Mouse (Mus musculus) hindbrain, embryonic 10.5 days (tissue): Measurements from ENCODE around the gene Pam. TPM values are rescaled to one million over a fixed set of nuclear protein-coding genes. Genes with fewer than 3 reads are reported as not detected.
"Not testable (repeated sequence)": the region's sequence is repeated elsewhere in the genome, so short reads cannot be mapped to it uniquely, and the experiment has no call there.

ENCODE experiments used
- DNase-seq: peaks from one replicate; pipeline ENCODE4 v3.0.0-alpha.2; 2017; ENCODE audit warnings: low spot score
- H3K27ac ChIP-seq: fragments of 300-500 bp; sonication (generic); 2 replicates; pipeline ENCODE4 v1.5.1; 2016; ENCODE audit warnings: mild to moderate bottlenecking, moderate library complexity
- H3K27me3 ChIP-seq: fragments of 300-500 bp; sonication (generic); 2 replicates; pipeline ENCODE4 v1.6.1; 2016; ENCODE audit warnings: mild to moderate bottlenecking; ENCODE audit not compliant: poor library complexity, insufficient read depth, severe bottlenecking
- H3K36me3 ChIP-seq: fragments of 300-500 bp; sonication (generic); 2 replicates; pipeline ENCODE4 v1.6.1; 2016; ENCODE audit warnings: mild to moderate bottlenecking, moderate library complexity
- H3K4me1 ChIP-seq: fragments of 300-500 bp; sonication (generic); replicated peaks from 2 replicates; pipeline ENCODE4 v1.6.1; 2016; ENCODE audit warnings: mild to moderate bottlenecking
- H3K4me3 ChIP-seq: fragments of 300-500 bp; sonication (generic); 2 replicates; pipeline ENCODE4 v1.5.1; 2016; ENCODE audit warnings: mild to moderate bottlenecking, moderate library complexity
- H3K9me3 ChIP-seq: fragments of 300-500 bp; sonication (generic); 2 replicates; pipeline ENCODE4 v1.6.1; 2016; ENCODE audit warnings: mild to moderate bottlenecking, moderate library complexity
- WGBS: fragments of 180-500 bp; shearing (Covaris S2); methylation state at CpG from one replicate; pipeline ENCODE4 v1.1.7; 2016; 5-methylcytosine and 5-hydroxymethylcytosine counted together
- polyA plus RNA-seq: library from polyadenylated mRNA; unstranded; fragments of >200 nt; fragmentation: Nextera tagmentation; extraction: Ambion mirVana; gene quantifications from 2 replicates; pipeline ENCODE4 v1.2.1, GENCODE M21; 2016

Gene Pam
- polyA plus RNA-seq, 1 experiment from 2014 or later, result 16.5 TPM

DNA sequence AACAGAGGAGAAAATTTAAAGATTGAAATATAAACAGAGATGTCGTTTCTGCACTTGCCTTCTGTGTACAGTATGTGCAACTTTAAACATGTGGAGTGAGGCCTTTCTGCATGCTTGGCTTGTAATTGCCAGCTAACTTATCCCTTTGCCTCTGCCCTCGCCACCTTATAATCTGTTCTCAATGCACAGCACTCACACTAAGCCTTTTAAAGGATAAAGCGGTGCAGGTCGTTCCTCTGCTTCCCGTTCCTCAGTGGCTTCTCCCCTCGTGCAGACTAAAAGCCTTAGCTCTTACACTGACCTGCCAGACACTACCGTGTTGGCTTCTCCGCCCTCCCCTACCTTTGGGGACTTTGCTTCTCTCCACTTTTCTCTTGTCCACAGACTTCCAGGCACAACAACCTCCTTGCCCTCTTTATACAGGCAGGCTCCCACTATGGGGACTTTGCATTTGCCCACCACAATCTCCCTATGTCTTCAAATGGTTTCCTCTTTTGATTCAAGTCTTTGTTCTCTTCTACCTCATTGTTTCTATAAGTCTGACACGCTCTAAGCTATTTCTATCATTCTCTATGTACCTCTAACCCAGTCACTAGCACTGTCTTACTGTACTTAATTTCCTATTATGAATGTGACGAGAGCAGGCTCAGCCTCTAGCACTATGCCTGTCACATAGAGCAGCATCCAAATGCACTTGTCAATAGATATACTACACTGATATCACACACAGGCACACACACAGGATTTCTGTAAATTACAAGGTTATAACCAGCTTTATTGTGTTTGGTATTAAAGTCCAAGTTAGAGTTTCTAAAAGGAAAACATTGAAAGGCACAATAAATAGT lies 79.2 kb downstream of the Pam start:
- Histone ChIP-seq H3K4me1 (no peaks in the 10 kb centered on the region), H3K27me3 (no peaks in the 10 kb centered on the region), H3K36me3 (no peaks in the 10 kb centered on the region), H3K9me3 (no peaks in the 10 kb centered on the region), H3K4me3 (no peak overlapping the region), H3K27ac (no peak overlapping the region)
- WGBS, result 75% methylated on average over 10 of the region's 10 CpGs
- DNase-seq, result no peak

DNA sequence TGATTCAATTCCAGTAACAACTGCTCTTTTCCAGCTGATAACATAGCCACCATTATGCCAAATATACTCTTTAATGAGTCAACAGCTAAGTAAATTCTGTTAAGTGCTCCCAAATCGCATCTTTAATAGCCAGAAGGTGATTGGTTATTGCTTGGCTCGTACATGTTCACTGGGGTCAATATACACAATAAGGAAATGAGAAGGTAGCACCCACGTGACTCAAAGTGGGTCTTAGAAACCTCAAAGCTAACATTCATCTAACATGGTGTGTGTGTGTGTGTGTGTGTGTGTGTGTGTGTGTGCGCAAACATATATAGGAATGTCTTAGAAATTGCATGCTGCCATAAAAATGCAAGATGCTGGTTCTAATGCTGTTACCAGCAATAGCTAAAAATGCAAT lies 79.9 kb downstream of the Pam start:
- H3K4me3 ChIP-seq, result no peak overlapping the region
- H3K27me3 ChIP-seq, result no peaks in the 10 kb centered on the region
- H3K9me3 ChIP-seq, result no peaks in the 10 kb centered on the region
- WGBS, result 89% methylated on average over 4 of the region's 4 CpGs
- H3K36me3 ChIP-seq, result no peaks in the 10 kb centered on the region
- no peaks in the 10 kb centered on the region for H3K4me1 ChIP-seq
- no peak overlapping the region for H3K27ac ChIP-seq
- no peak for DNase-seq

DNA sequence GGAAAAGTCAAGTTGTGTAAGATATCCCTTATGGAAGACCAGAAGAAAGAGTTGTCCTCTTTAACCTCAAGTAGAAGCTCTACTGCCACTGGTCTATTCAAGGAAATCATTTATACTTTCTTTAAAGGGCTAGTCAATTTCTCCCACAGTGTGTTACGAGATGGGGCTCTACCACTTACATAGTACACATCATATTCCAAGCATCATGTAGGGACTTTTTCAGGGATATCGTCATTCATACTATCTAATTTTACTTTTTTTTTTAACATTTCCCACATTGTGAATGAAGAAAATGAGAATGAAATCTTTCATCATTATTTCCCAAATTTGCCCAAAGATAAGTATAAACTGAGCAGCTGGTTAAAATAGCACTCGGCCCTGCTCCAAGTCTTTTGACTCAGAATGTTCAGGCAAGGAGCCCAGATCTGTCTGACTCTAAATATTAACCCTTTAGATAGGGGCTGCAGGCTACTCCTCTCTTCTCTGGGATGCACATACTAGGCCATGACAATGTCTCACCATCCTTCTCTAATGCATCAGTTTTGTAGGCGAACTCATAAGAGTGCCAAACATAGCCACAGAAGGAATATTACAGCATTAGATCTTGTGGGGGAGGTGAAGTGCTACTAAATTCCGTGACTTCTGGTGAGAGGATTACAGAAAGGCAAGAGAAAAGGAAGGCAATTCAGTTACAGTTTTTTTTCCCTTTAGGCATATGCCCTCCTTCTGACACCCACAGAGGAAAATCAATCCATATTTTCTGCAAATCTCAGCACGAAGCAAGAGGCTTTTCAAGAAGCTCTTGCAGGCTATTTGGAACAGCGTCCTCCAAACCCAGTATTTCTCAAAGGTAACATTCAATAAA lies 92.7 kb downstream of the Pam start:
- Histone ChIP-seq H3K36me3 (no peaks in the 10 kb centered on the region), H3K27me3 (no peaks in the 10 kb centered on the region), H3K27ac (no peak overlapping the region), H3K9me3 (no peaks in the 10 kb centered on the region), H3K4me3 (no peak overlapping the region), H3K4me1 (no peaks in the 10 kb centered on the region)
- DNase-seq, result no peak
- 86% methylated on average over 7 of the region's 7 CpGs for WGBS

DNA sequence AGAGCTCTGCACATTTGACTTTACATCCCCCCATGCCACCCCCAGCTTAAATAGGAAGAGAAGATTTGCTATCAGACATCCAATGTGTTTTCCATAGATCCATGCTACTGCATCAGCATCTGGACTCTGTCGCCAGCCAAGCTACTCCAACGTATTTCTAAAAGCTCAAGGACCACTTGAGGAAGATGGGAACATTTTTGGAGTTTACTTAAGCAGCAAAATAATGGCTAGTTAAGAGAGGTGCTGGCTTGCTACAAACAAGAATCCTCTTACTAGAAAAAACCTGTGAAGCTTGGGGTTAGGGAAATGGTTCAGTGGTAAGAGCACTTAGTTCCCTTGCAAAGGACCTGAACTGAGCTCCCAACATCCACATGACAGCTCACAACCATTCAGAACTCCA lies 96.0 kb downstream of the Pam start:
- DNase-seq, result no peak
- Histone ChIP-seq H3K27me3 (no peaks in the 10 kb centered on the region), H3K9me3 (no peaks in the 10 kb centered on the region), H3K27ac (no peak overlapping the region), H3K4me1 (no peaks in the 10 kb centered on the region), H3K36me3 (no peaks in the 10 kb centered on the region), H3K4me3 (no peak overlapping the region)
- WGBS, result 88% methylated on average over 2 of the region's 2 CpGs

DNA sequence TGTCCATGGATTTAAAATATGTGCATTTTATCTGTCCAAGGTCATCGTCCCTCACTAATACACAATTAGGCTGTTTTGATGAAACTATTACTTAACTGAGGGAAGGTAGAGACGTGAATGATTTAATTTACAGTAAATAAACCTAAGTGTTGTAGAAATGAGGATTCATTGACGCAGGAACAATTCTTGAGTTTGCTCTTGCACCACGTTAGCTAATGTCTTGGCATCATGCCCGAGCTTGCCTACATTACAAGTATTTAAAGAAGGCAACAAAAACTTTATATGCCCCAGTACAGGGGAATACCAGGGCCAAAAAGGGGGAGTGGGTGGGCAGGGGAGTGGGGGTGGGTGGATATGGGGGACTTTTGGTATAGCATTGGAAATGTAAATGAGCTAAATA lies 96.5 kb downstream of the Pam start:
- DNase-seq, H3K27ac ChIP-seq, H3K9me3 ChIP-seq, H3K4me1 ChIP-seq, H3K4me3 ChIP-seq, H3K36me3 ChIP-seq, H3K27me3 ChIP-seq: not testable (repeated sequence)
- WGBS, result 92% methylated on average over 5 of the region's 5 CpGs

DNA sequence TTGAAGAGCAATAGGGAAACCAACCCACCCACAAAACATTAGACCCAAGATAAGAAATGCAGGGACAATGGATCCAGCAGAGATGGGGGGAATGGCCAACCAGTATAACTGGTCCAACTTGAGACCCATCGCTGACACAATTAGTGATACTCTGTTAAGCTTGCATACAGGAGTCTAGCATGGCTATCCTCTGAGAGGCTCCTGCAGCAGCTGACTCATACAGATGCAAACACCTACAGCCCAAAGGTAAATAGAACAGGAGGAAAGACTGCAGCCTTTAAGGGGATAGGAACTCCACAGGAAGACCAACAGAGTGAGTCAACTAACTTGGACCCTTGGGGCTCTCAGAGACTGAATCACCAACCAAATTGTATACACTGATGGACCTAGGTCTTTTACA lies 98.4 kb downstream of the Pam start:
- no peak overlapping the region for H3K27ac ChIP-seq
- H3K36me3 ChIP-seq, result no peaks in the 10 kb centered on the region
- no peak for DNase-seq
- H3K27me3 ChIP-seq, result no peaks in the 10 kb centered on the region
- 86% methylated on average over 1 of the region's 1 CpGs for WGBS
- no peaks in the 10 kb centered on the region for H3K9me3 ChIP-seq
- no peaks in the 10 kb centered on the region for H3K4me1 ChIP-seq
- no peak overlapping the region for H3K4me3 ChIP-seq

DNA sequence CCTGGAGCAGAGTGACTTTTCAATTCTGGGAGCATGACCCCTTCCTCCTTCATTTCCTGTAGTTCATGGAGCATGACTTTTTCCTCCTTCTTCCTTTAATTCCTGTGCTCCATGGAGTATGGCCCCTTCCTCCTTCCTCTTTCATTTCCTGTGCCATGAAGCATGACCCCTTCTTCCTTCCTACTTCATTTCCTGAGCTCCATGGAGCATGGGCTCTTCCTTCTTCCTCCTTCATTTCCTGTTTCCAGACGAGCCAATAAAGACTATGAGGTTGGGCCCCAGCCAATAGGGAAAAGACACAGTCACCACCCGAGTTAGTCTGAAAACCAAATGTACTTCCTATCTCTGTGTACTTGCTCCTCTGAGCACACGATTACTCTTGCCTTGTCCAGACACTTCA lies 103.5 kb downstream of the Pam start:
- Histone ChIP-seq H3K9me3 (no peaks in the 10 kb centered on the region), H3K4me3 (no peak overlapping the region), H3K27me3 (no peaks in the 10 kb centered on the region), H3K4me1 (no peaks in the 10 kb centered on the region), H3K27ac (no peak overlapping the region), H3K36me3 (no peaks in the 10 kb centered on the region)
- 80% methylated on average over 3 of the region's 3 CpGs for WGBS
- no peak for DNase-seq

DNA sequence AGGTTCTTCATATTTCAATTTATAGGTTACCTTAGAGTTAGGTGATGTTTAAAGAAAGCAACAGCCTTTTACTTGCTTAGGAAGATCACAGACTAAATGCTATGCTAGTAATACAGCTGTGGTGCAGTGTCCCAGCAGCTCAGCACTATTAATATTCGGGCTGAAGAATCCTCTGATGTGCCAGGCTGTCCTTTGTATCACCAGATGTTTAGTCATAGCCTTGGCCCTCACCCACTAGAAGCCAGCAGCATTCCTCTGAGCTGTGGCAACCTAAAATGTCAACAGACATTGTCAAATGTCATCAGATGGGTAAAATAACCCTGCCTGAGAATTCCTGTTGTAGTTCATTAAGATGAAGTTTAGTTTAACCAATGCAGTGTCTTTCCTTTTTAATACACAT lies 112.3 kb downstream of the Pam start:
- 76% methylated on average over 1 of the region's 1 CpGs for WGBS
- H3K27me3 ChIP-seq, result no peaks in the 10 kb centered on the region
- no peaks in the 10 kb centered on the region for H3K9me3 ChIP-seq
- no peak overlapping the region for H3K27ac ChIP-seq
- no peak for DNase-seq
- no peaks in the 10 kb centered on the region for H3K36me3 ChIP-seq
- no peaks in the 10 kb centered on the region for H3K4me1 ChIP-seq
- no peak overlapping the region for H3K4me3 ChIP-seq

DNA sequence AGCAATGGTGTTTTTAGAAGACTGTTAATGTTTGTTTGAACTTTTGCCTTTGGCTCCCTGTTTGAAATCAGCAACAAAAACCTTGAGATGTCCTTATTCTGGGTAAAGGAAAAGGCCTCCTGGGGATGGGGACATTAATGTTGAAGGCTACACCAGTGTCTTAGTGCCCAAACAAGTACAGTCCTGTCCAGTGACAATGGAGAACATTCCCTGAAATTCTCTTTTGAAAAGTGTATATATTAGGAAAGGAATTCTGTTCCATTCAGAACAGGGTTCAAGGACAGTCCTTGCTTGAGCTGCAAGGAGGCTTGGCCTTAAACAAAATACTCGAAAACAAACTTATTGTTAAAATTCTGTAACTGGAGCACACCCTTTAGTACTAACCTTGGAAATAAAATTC lies 116.0 kb downstream of the Pam start:
- WGBS, result 92% methylated on average over 1 of the region's 1 CpGs
- peaks cover 10% of the 10 kb centered on the region; the same call in 1 of the 2 replicates for H3K4me1 ChIP-seq
- H3K9me3 ChIP-seq, result no peaks in the 10 kb centered on the region
- H3K27ac ChIP-seq, result no peak overlapping the region
- no peak overlapping the region for H3K4me3 ChIP-seq
- H3K36me3 ChIP-seq, result no peaks in the 10 kb centered on the region
- H3K27me3 ChIP-seq, result no peaks in the 10 kb centered on the region
- DNase-seq, result no peak

DNA sequence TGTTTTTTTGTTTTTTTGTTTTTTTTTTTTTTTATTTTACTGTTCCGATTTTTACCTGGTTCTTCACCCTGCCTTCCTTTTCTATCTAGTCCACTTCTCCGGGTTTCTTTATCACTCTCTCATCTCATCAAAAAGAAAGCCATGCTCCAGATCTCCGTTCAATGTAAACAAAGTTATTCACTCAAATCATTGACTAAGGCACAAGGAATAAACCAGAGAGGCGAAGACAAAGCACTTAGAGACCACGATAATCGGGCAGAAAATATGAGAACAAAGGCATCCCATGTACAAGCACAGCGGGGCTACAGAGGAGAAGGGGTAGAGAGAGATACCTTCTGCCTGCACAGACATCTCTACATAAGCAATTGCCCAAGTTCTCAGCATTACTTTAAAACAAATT lies 117.9 kb downstream of the Pam start:
- Histone ChIP-seq H3K36me3 (no peaks in the 10 kb centered on the region), H3K4me1 (peaks cover 10% of the 10 kb centered on the region; the same call in 1 of the 2 replicates), H3K27me3 (no peaks in the 10 kb centered on the region), H3K27ac (0 out of 2 replicates have a peak overlapping the region, but pooled peaks have one; percentile 2), H3K4me3 (peak overlapping the region; percentile 67), H3K9me3 (no peaks in the 10 kb centered on the region)
- 16% methylated on average over 7 of the region's 7 CpGs for WGBS
- DNase-seq, result peak; percentile 16

DNA sequence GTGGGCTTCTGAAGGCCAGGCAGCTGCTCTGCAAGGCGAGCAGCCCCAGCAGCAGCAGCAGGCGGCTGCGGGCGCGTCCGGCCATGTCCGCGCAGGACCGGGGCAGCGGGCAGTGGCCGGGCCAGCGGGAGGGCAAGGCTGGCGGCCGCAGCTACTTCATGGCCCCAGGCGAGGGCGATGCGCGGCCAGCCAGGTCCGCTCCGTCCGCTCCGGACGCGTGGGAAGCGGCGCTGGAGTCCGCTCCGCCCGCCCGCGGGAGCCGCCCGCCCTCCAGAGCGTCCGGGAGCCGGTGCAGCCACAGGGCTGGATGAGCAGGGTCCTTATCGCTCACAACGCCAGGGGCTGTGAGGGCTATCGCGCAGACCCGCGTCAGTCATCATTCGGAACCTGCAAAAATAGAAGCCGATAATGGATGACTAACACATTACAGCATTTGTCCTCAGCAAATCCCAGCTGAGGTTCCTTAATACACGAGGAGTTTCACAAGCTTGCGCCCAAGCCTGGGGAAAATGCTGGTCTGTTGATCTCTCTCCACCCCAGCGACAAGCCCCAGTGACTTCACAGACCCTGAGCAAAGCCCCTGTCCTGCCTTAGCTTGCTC lies 118.5 kb downstream of the Pam start:
- WGBS, result under 1% methylated on average over 47 of the region's 47 CpGs
- DNase-seq, result peak; percentile 78
- H3K27ac ChIP-seq, result peak overlapping the region; percentile 91
- no peaks in the 10 kb centered on the region for H3K27me3 ChIP-seq
- no peaks in the 10 kb centered on the region for H3K36me3 ChIP-seq
- H3K4me3 ChIP-seq, result peak overlapping the region; percentile 67
- peaks cover 10% of the 10 kb centered on the region; the same call in 1 of the 2 replicates for H3K4me1 ChIP-seq
- H3K9me3 ChIP-seq, result no peaks in the 10 kb centered on the region

DNA sequence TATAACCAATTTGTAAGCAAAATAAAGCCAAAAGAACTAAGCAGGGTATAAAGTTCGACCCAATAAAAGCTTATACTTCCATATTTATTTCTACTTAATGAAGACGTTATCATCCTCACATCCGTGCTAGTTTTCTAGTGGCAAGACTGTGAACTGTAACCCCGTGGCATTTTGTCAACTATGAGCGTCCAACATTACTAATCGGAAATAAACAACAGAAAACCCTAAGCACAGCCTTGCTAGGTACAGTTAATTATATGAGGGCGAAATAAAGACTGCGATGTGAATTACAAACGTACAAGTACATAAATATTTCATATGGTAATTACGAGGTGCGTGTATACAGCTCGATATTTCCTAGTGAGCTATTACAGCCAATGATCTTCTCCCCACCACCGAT lies 119.4 kb downstream of the Pam start:
- WGBS, result 71% methylated on average over 13 of the region's 13 CpGs
- Histone ChIP-seq H3K9me3 (no peaks in the 10 kb centered on the region), H3K36me3 (no peaks in the 10 kb centered on the region), H3K27ac (no peak overlapping the region), H3K4me3 (peak overlapping the region; percentile 67), H3K4me1 (peaks cover 10% of the 10 kb centered on the region; the same call in 1 of the 2 replicates), H3K27me3 (no peaks in the 10 kb centered on the region)
- DNase-seq, result no peak

DNA sequence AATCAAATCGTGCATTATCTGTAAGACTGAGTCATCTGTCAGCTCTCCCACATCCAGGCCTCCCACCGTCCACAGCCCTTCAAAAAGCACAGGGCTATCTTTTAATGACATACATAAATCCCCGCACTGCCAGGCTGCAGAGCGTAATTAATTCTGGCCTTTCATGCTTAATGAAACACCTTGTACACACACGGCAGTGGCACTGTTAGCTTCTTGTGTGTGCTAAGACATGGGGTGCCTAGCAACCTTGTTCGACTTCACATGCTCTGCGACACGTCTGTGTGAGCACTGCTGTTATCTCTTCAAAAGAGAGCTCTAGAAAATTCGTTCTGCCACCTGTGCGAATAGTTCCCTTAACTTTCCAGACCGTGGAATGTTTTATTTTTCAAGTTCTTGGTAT lies 120.5 kb downstream of the Pam start:
- Histone ChIP-seq H3K9me3 (no peaks in the 10 kb centered on the region), H3K4me1 (peaks cover 10% of the 10 kb centered on the region; the same call in 1 of the 2 replicates), H3K27ac (no peak overlapping the region), H3K36me3 (no peaks in the 10 kb centered on the region), H3K27me3 (no peaks in the 10 kb centered on the region), H3K4me3 (no peak overlapping the region)
- DNase-seq, result no peak
- WGBS, result 72% methylated on average over 11 of the region's 11 CpGs
